Mouse (Mus musculus) CD4-positive, CD25-positive, alpha-beta regulatory T cell, adult 9 weeks (primary cell): ENCODE measurements around the gene Slc4a5. TPM values are rescaled to one million over a fixed set of nuclear protein-coding genes. Genes with fewer than 3 reads are reported as not detected.

ENCODE experiments used
- polyA plus RNA-seq: library from polyadenylated mRNA; unstranded; fragments of 100-300 nt; shearing (Covaris generic); gene quantifications from one replicate; pipeline ENCODE4 v1.2.1, GENCODE M21; 2017

Slc4a5 gene
- polyA plus RNA-seq = 0.94 TPM

GRCm38 (mm10) chr6:83219814-83220213 lies at the start of gene Slc4a5:
Gene Slc4a5, plus strand, starts transcription at chr6:83219828.

GRCm38 (mm10) chr6:83325525-83326393 lies 106.1 kb downstream of the Slc4a5 start, which contains the start of the genes Mthfd2 and Mob1a:
Gene Mthfd2, minus strand, starts transcription at chr6:83325908.
Gene Mob1a, plus strand, starts transcription at chr6:83326016.

GRCm38 (mm10) chr6:83348873-83349272 lies 129.2 kb downstream of the Slc4a5 start, which contains the start of gene Bola3:
Gene Bola3, plus strand, starts transcription at chr6:83349147.

Other genes starting within 250 kb of the Slc4a5 start
- gene Dok1, start 186.4 kb upstream of the Slc4a5 start, polyA plus RNA-seq = 51.6 TPM
- 0.16 TPM for gene Loxl3, start 185.7 kb upstream of the Slc4a5 start, polyA plus RNA-seq
- gene Aup1, start 165.3 kb upstream of the Slc4a5 start, polyA plus RNA-seq = 371 TPM
- 70.9 TPM for gene Htra2, start 164.6 kb upstream of the Slc4a5 start, polyA plus RNA-seq
- gene Dqx1, start 162.0 kb upstream of the Slc4a5 start, polyA plus RNA-seq = 3.3 TPM
- gene Tlx2, start 149.5 kb upstream of the Slc4a5 start, polyA plus RNA-seq = not detected
- 42.8 TPM for gene Pcgf1, start 142.0 kb upstream of the Slc4a5 start, polyA plus RNA-seq
- not detected for gene Lbx2, start 133.5 kb upstream of the Slc4a5 start, polyA plus RNA-seq
- 4.4 TPM for gene Ccdc142, start 118.2 kb upstream of the Slc4a5 start, polyA plus RNA-seq
- gene Gm42688, start 118.2 kb upstream of the Slc4a5 start, polyA plus RNA-seq = 3.9 TPM
- 65.3 TPM for gene Mrpl53, start 110.8 kb upstream of the Slc4a5 start, polyA plus RNA-seq
- 4.5 TPM for gene Mogs, start 104.3 kb upstream of the Slc4a5 start, polyA plus RNA-seq
- 67.6 TPM for gene Wbp1, start 98.3 kb upstream of the Slc4a5 start, polyA plus RNA-seq
- gene Ino80b, start 94.4 kb upstream of the Slc4a5 start, polyA plus RNA-seq = 8.0 TPM
- gene Rtkn, start 84.4 kb upstream of the Slc4a5 start, polyA plus RNA-seq = 0.91 TPM
- gene Wdr54, start 63.4 kb upstream of the Slc4a5 start, polyA plus RNA-seq = 1.4 TPM
- not detected for gene 1700003E16Rik, start 63.4 kb upstream of the Slc4a5 start, polyA plus RNA-seq
- 67.1 TPM for gene Dctn1, start 53.9 kb upstream of the Slc4a5 start, polyA plus RNA-seq
- 85.7 TPM for gene Mthfd2, start 106.1 kb downstream of the Slc4a5 start, polyA plus RNA-seq
- 67.5 TPM for gene Mob1a, start 106.2 kb downstream of the Slc4a5 start, polyA plus RNA-seq
- gene Bola3, start 129.3 kb downstream of the Slc4a5 start, polyA plus RNA-seq = 41.7 TPM
- 49.1 TPM for gene Tet3, start 239.3 kb downstream of the Slc4a5 start, polyA plus RNA-seq